Mouse (Mus musculus): ENCODE measurements around the gene Defb48.

Defb48 gene

DNA sequence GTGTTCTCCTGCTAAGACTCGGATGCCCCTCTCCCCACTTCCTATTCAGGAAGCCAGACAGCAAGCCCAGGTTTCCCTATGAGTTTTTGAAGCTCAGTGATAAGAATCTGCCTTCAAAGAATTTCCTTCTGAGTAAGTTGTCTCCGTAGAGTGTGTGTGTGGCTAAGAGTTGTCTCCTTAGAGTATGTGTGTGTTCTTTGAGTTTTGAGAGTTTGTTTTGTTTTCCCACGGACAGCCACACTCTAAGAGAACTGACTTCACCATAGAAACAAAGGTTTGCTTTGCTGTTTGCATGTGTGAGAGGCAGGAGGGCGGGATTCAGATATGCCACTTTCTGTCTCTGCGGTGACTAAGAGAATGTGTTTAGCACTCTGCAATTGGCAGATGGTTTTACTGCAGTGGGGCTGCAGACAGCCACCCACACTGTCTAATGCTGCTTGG lies 56.2 kb downstream of the Defb48 start:
- no peak for DNase-seq (ENCODE audit: low read depth)

Data from fibroblast of lung, adult 2 months (primary cell).